Mouse (Mus musculus): ENCODE measurements at regions not wholly inside any gene's neighbourhood (a gene's known extent, or its start where the extent isn't known, plus 50 kb on each side); places are given as distances from the start of the nearest gene placed in this dataset.

GRCm38 (mm10) chr10:37322809-37323208, 184.1 kb upstream of the Marcks start:
- no peak for TF ChIP-seq CTCF (IDR thresholded peaks at IDR 0.05; ENCODE audit: low read depth, low read length)
- no peak for TF ChIP-seq GATA1 (IDR thresholded peaks at IDR 0.05; ENCODE audit: borderline replicate concordance, low read length)
- TF ChIP-seq TAL1 (conservative IDR thresholded peaks at IDR 0.05; ENCODE audit: low read depth, low read length), result no peak
- no peak for TF ChIP-seq POLR2AphosphoS5 (IDR thresholded peaks at IDR 0.05; ENCODE audit: insufficient replicate concordance, low read depth, low read length)
- no peak for TF ChIP-seq GATA2 (IDR thresholded peaks at IDR 0.05; ENCODE audit: borderline replicate concordance, low read depth, low read length)

Measured in G1E (cell line).